ENCODE assay signal across 7 mouse cellular contexts in genomic region chr4:154856480-154856837, GRCm38 (mm10). TPM values are rescaled to one million over a fixed set of nuclear protein-coding genes. Genes with fewer than 3 reads are reported as not detected.
DNase-seq lines count a peak whose midpoint lies in the region; ATAC-seq and TF ChIP-seq lines count a peak whose summit lies in the region.

No protein-coding gene starts in this region.

- H3K4me2 ChIP-seq in lung, postnatal 0 days (replicated peaks; ENCODE audit: low read depth, low read length): peak overlapping the region; percentile 81
- peak overlapping the region; percentile 74 for H3K4me2 ChIP-seq in forebrain, embryonic 15.5 days (replicated peaks)
- peak overlapping the region; percentile 89 for H3K4me2 ChIP-seq in limb, embryonic 14.5 days (replicated peaks; ENCODE audit: low read depth, low read length, severe bottlenecking)
- H3K4me2 ChIP-seq in stomach, embryonic 15.5 days: peak overlapping the region; percentile 97

- WGBS in lung, postnatal 0 days: 14% methylated on average over 9 of the region's 9 CpGs
- WGBS in forebrain, embryonic 15.5 days: 18% methylated on average over 9 of the region's 9 CpGs
- WGBS in limb, embryonic 14.5 days: 17% methylated on average over 9 of the region's 9 CpGs
- WGBS in stomach, embryonic 15.5 days: 13% methylated on average over 9 of the region's 9 CpGs

- no peaks in the 10 kb centered on the region for H3K36me3 ChIP-seq in lung, postnatal 0 days (ENCODE audit: insufficient read depth, low read length)
- no peaks in the 10 kb centered on the region for H3K36me3 ChIP-seq in forebrain, embryonic 15.5 days
- H3K36me3 ChIP-seq in limb, embryonic 14.5 days (ENCODE audit: control insufficient read depth, insufficient read depth, low read length): no peaks in the 10 kb centered on the region
- H3K36me3 ChIP-seq in stomach, embryonic 15.5 days: no peaks in the 10 kb centered on the region

- no peak for TF ChIP-seq POLR2A in limb, embryonic 14.5 days (IDR thresholded peaks at IDR 0.05; ENCODE audit: borderline replicate concordance, extremely low read depth, insufficient read depth, insufficient read length)

- no peak for TF ChIP-seq EP300 in lung, postnatal 0 days (IDR thresholded peaks at IDR 0.05)

- peaks cover 27% of the 10 kb centered on the region for H3K27me3 ChIP-seq in lung, postnatal 0 days (replicated peaks; ENCODE audit: insufficient read depth, low read length)
- H3K27me3 ChIP-seq in forebrain, embryonic 15.5 days: peaks cover 19% of the 10 kb centered on the region
- H3K27me3 ChIP-seq in limb, embryonic 14.5 days (ENCODE audit: control insufficient read depth, insufficient read depth, low read length): peaks cover 27% of the 10 kb centered on the region
- H3K27me3 ChIP-seq in stomach, embryonic 15.5 days (replicated peaks): peaks cover 22% of the 10 kb centered on the region

- no peak for DNase-seq in lung, postnatal 0 days (ENCODE audit: low spot score)
- no peak for DNase-seq in lung, postnatal 36 days
- DNase-seq in limb, embryonic 14.5 days (ENCODE audit: low spot score): no peak
- DNase-seq in right cerebral cortex, postnatal 10 days (ENCODE audit: low spot score in 2 of 2): no peak
- no peak for DNase-seq in gastrocnemius, postnatal 25 days

- no peaks in the 10 kb centered on the region for H3K9me3 ChIP-seq in lung, postnatal 0 days (ENCODE audit: low read length)
- H3K9me3 ChIP-seq in forebrain, embryonic 15.5 days: no peaks in the 10 kb centered on the region
- 0 out of 2 replicates have a peak, but pooled peaks cover 3% of the 10 kb centered on the region for H3K9me3 ChIP-seq in limb, embryonic 14.5 days (ENCODE audit: control insufficient read depth, low read length)
- H3K9me3 ChIP-seq in stomach, embryonic 15.5 days: no peaks in the 10 kb centered on the region

- no peak overlapping the region for H3K27ac ChIP-seq in lung, postnatal 0 days (ENCODE audit: low read length)
- peak overlapping the region; percentile 88 for H3K27ac ChIP-seq in forebrain, embryonic 15.5 days (replicated peaks)
- no peak overlapping the region for H3K27ac ChIP-seq in limb, embryonic 14.5 days (replicated peaks; ENCODE audit: low read depth, low read length)
- no peak overlapping the region for H3K27ac ChIP-seq in stomach, embryonic 15.5 days

- peak; percentile 4; the same call in 1 of the 2 replicates for ATAC-seq in lung, postnatal 0 days
- ATAC-seq in forebrain, embryonic 15.5 days (replicated peaks): no peak; the same call in 1 of the 2 replicates
- ATAC-seq in limb, embryonic 14.5 days (ENCODE audit: low FRiP score, low read depth): no peak
- ATAC-seq in stomach, embryonic 15.5 days (ENCODE audit: insufficient read depth, low FRiP score, low read depth): no peak

- H3K9ac ChIP-seq in lung, postnatal 0 days (replicated peaks; ENCODE audit: low read depth): no peak overlapping the region
- peak overlapping the region; percentile 54 for H3K9ac ChIP-seq in forebrain, embryonic 15.5 days (replicated peaks)
- peak overlapping the region; percentile 44; the same call in 1 of the 2 replicates for H3K9ac ChIP-seq in limb, embryonic 14.5 days (ENCODE audit: low read depth, low read length, severe bottlenecking)
- H3K9ac ChIP-seq in stomach, embryonic 15.5 days: no peak overlapping the region

- H3K4me1 ChIP-seq in lung, postnatal 0 days (ENCODE audit: insufficient read depth, low read depth, low read length): no peaks in the 10 kb centered on the region; the same call in 1 of the 2 replicates
- peaks cover 16% of the 10 kb centered on the region for H3K4me1 ChIP-seq in forebrain, embryonic 15.5 days
- H3K4me1 ChIP-seq in limb, embryonic 14.5 days (ENCODE audit: control insufficient read depth, insufficient read depth, low read length): no peaks in the 10 kb centered on the region
- peaks cover 5% of the 10 kb centered on the region; the same call in 1 of the 2 replicates for H3K4me1 ChIP-seq in stomach, embryonic 15.5 days

- peak overlapping the region; percentile 39 for H3K4me3 ChIP-seq in lung, postnatal 0 days (ENCODE audit: low read depth, low read length)
- peak overlapping the region; percentile 52 for H3K4me3 ChIP-seq in forebrain, embryonic 15.5 days
- peak overlapping the region; percentile 49 for H3K4me3 ChIP-seq in limb, embryonic 14.5 days (replicated peaks; ENCODE audit: low read length)
- H3K4me3 ChIP-seq in stomach, embryonic 15.5 days (replicated peaks): peak overlapping the region; percentile 52

- no peak for TF ChIP-seq CTCF in lung, postnatal 0 days (IDR thresholded peaks at IDR 0.05)

RNA-seq across cellular contexts. Expression of gene Mmel1, which starts 12.9 kb away (rescaled TPM):
- 0.06 and 0.07 TPM in 2 replicates for polyA plus RNA-seq in lung, postnatal 0 days (2015; fragmentation: Nextera tagmentation; extraction: Ambion mirVana)
- polyA plus RNA-seq in forebrain, embryonic 15.5 days (2015; fragmentation: Nextera tagmentation; extraction: Ambion mirVana): 0.36 and 0.56 TPM in 2 replicates
- polyA plus RNA-seq in limb, embryonic 14.5 days (2012; rRNA removed): 0.11 and 0.15 TPM in 2 replicates
- 0.10 TPM in 1 of 2 replicates, not detected in the other for polyA plus RNA-seq in limb, embryonic 14.5 days (2014; fragmentation: Nextera tagmentation; extraction: Ambion mirVana)
- polyA plus RNA-seq in stomach, embryonic 15.5 days (2015; fragmentation: Nextera tagmentation; extraction: Ambion mirVana): 0.21 and 0.23 TPM in 2 replicates
- total RNA-seq in gastrocnemius, postnatal 25 days (2021): under 1 TPM; 0.13 to 0.24 TPM

RNA-seq across cellular contexts. Expression of gene Ttc34, which starts 19.2 kb away (rescaled TPM):
- 0.54 and 0.56 TPM in 2 replicates for polyA plus RNA-seq in lung, postnatal 0 days (2015; fragmentation: Nextera tagmentation; extraction: Ambion mirVana)
- polyA plus RNA-seq in forebrain, embryonic 15.5 days (2015; fragmentation: Nextera tagmentation; extraction: Ambion mirVana): 1.3 TPM in 2 replicates
- 0.09 and 0.13 TPM in 2 replicates for polyA plus RNA-seq in limb, embryonic 14.5 days (2012; rRNA removed)
- polyA plus RNA-seq in limb, embryonic 14.5 days (2014; fragmentation: Nextera tagmentation; extraction: Ambion mirVana): 0.06 and 0.10 TPM in 2 replicates
- polyA plus RNA-seq in stomach, embryonic 15.5 days (2015; fragmentation: Nextera tagmentation; extraction: Ambion mirVana): 0.08 and 0.17 TPM in 2 replicates
- total RNA-seq in gastrocnemius, postnatal 25 days (2021): not detected

RNA-seq across cellular contexts. Expression of gene Fam213b, which starts 42.5 kb away (rescaled TPM):
- polyA plus RNA-seq in lung, postnatal 0 days (2015; fragmentation: Nextera tagmentation; extraction: Ambion mirVana): 16.8 and 18.9 TPM in 2 replicates
- 36.8 and 40.5 TPM in 2 replicates for polyA plus RNA-seq in forebrain, embryonic 15.5 days (2015; fragmentation: Nextera tagmentation; extraction: Ambion mirVana)
- 24.3 and 33.6 TPM in 2 replicates for polyA plus RNA-seq in limb, embryonic 14.5 days (2012; rRNA removed)
- 48.0 and 51.8 TPM in 2 replicates for polyA plus RNA-seq in limb, embryonic 14.5 days (2014; fragmentation: Nextera tagmentation; extraction: Ambion mirVana)
- polyA plus RNA-seq in stomach, embryonic 15.5 days (2015; fragmentation: Nextera tagmentation; extraction: Ambion mirVana): 29.1 and 30.6 TPM in 2 replicates
- 10 to 100 TPM; 81.5 to 81.6 TPM for total RNA-seq in gastrocnemius, postnatal 25 days (2021)

Comparison
In these comparisons a context has a peak if more than half of its experiments do, and no peak if none do; other contexts are left out.
1. H3K9ac ChIP-seq: peak in forebrain, embryonic 15.5 days (single experiment) and limb, embryonic 14.5 days (single experiment); none in lung, postnatal 0 days (single experiment) and stomach, embryonic 15.5 days (single experiment).
2. Peak in every context shown above with its lines, with median percentiles within 50 percentile points of each other: H3K4me2 ChIP-seq and H3K4me3 ChIP-seq.